Mouse (Mus musculus) C2C12 (cell line): ENCODE data around the gene Gm20388. TPM values are rescaled to one million over a fixed set of nuclear protein-coding genes. Genes with fewer than 3 reads are reported as not detected.

Source experiments
- H3K27me3 ChIP-seq: one replicate; pipeline ENCODE4 v1.6.1; 2011; ENCODE audit not compliant: control insufficient read depth, insufficient read depth, insufficient read length
- H3K36me3 ChIP-seq: one replicate; pipeline ENCODE4 v1.6.1; 2011; ENCODE audit not compliant: control insufficient read depth, insufficient read depth
- H3K4me3 ChIP-seq: one replicate; pipeline ENCODE4 v1.5.1; 2011; ENCODE audit warnings: mild to moderate bottlenecking, control low read depth; ENCODE audit not compliant: poor library complexity, insufficient read depth, severe bottlenecking
- H3K79me2 ChIP-seq: one replicate; pipeline ENCODE4 v1.6.1; 2011; ENCODE audit not compliant: control insufficient read depth, insufficient read depth
- H3K79me3 ChIP-seq: one replicate; pipeline ENCODE4 v1.6.1; 2011; ENCODE audit warnings: low read depth, control low read depth
- H3ac ChIP-seq: one replicate; pipeline ENCODE3; 2011; ENCODE audit warnings: low read depth; ENCODE audit not compliant: control insufficient read depth, insufficient read length
- CEBPB ChIP-seq: IDR thresholded peaks from one replicate; pipeline ENCODE4 v1.6.1; 2011; ENCODE audit warnings: low read depth, mild to moderate bottlenecking, control low read depth, moderate library complexity
- CTCF ChIP-seq: IDR thresholded peaks from one replicate; pipeline ENCODE4 v1.5.1; 2011; ENCODE audit not compliant: control insufficient read depth, insufficient read depth, insufficient read length
- FOSL1 ChIP-seq: IDR thresholded peaks from one replicate; pipeline ENCODE4 v1.8.0; 2011; ENCODE audit warnings: mild to moderate bottlenecking, low read length; ENCODE audit not compliant: poor library complexity, insufficient read depth, severe bottlenecking
- MAX ChIP-seq: IDR thresholded peaks from one replicate; pipeline ENCODE4 v1.6.1; 2011; ENCODE audit warnings: mild to moderate bottlenecking, control low read depth
- MYOD1 ChIP-seq: IDR thresholded peaks from one replicate; pipeline ENCODE4 v1.6.1; 2011; ENCODE audit warnings: low read depth; ENCODE audit not compliant: control insufficient read depth, insufficient read length
- MYOG ChIP-seq: IDR thresholded peaks from one replicate; pipeline ENCODE4 v1.6.1; 2011; ENCODE audit not compliant: control insufficient read depth, insufficient read length; ENCODE audit errors: extremely low read depth
- USF1 ChIP-seq: IDR thresholded peaks from one replicate; pipeline ENCODE4 v1.6.1; 2011; ENCODE audit warnings: low read depth, mild to moderate bottlenecking, control low read depth, moderate library complexity
- polyA plus RNA-seq: library from polyadenylated mRNA; unstranded; fragments of >200 nt; fragmentation: generic; extraction: Trizol; gene quantifications from one replicate; pipeline ENCODE4 v1.2.1, GENCODE M21; 2012; ENCODE audit warnings: missing spikeins

The Gm20388 gene
- polyA plus RNA-seq, 1 experiment = 15.0 TPM

DNA sequence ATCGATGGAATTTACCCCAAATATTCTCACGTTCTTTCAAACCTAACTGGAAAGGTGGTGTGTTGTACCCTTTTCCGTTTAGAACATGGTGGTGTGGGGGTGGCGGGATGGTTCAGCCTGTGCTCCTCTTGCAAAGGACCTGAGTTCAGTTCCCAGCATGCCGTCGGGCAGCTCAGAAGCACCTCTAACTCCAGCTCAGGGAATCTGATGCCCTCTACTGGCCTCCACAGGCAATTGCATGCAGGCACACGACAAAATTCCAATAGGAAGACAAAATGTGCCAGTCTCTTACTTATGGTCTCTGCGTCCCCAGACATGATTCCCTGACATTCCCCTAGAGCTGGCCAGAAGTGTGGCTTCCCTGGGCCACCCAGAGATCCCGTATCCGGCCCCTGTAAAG lies 1304.3 kb downstream of the Gm20388 start:
- no peak for TF ChIP-seq FOSL1
- no peak for TF ChIP-seq MYOG
- no peak for TF ChIP-seq MYOD1
- TF ChIP-seq USF1 = no peak
- no peak for TF ChIP-seq CTCF
- no peak for TF ChIP-seq CEBPB
- no peak for TF ChIP-seq MAX
- H3ac ChIP-seq = no peak overlapping the region
- no peaks in the 10 kb centered on the region for H3K36me3 ChIP-seq
- H3K79me2 ChIP-seq = no peaks in the 10 kb centered on the region
- H3K4me3 ChIP-seq = no peak overlapping the region
- no peaks in the 10 kb centered on the region for H3K27me3 ChIP-seq
- no peaks in the 10 kb centered on the region for H3K79me3 ChIP-seq

DNA sequence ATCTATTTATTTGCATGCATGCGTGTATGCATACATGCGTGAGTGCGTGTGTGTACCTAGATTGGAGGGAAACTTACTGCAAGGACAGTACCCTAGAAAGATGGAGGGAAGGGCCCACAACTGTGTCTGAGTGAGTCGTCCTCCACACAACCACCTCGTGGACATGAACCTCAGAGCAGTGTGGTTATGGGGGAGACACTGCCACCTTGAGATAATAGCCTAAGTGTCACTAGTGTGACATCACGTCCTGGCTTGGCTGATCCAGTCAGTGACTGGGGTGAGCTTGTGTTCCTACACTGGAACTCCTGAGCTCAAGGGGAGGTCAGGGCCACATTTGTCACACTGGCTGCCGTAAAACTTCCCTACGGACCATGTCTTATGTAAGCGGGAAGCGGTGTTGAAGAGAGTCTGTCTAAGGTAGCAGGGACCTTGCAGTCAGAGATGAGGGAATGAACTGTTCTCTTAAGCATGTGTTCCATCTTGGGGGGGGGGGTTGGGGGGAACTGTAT lies 1305.9 kb downstream of the Gm20388 start:
- no peak for TF ChIP-seq MYOD1
- H3ac ChIP-seq = no peak overlapping the region
- no peaks in the 10 kb centered on the region for H3K79me3 ChIP-seq

GRCm38 (mm10) chr8:121218486-121218885 lies 1307.8 kb downstream of the Gm20388 start:
- Histone ChIP-seq H3K4me3 (no peak overlapping the region), H3K79me2 (no peaks in the 10 kb centered on the region), H3ac (no peak overlapping the region), H3K79me3 (no peaks in the 10 kb centered on the region), H3K36me3 (no peaks in the 10 kb centered on the region), H3K27me3 (no peaks in the 10 kb centered on the region)
- TF ChIP-seq CEBPB (no peak), CTCF (peak; percentile 30)

More for the DNA sequence above, 1305.9 kb downstream of the Gm20388 start:
- Histone ChIP-seq H3K4me3 (no peak overlapping the region), H3K36me3 (no peaks in the 10 kb centered on the region), H3K27me3 (no peaks in the 10 kb centered on the region), H3K79me2 (no peaks in the 10 kb centered on the region)

- no peaks in the 10 kb centered on the region for H3K27me3 ChIP-seq
These were observed 1309.7 kb downstream of the Gm20388 start for GRCm38 (mm10) chr8:121220103-121220899.

GRCm38 (mm10) chr8:121224709-121225108 lies 1314.1 kb downstream of the Gm20388 start:
- Histone ChIP-seq H3K4me3 (no peak overlapping the region), H3K79me2 (no peaks in the 10 kb centered on the region), H3K36me3 (no peaks in the 10 kb centered on the region), H3K79me3 (no peaks in the 10 kb centered on the region), H3K27me3 (no peaks in the 10 kb centered on the region), H3ac (no peak overlapping the region)
- TF ChIP-seq USF1 (no peak), MYOG (no peak), MAX (no peak), CTCF (no peak), CEBPB (no peak), MYOD1 (no peak), FOSL1 (no peak)

More at GRCm38 (mm10) chr8:121220103-121220899, 1309.7 kb downstream of the Gm20388 start:
- Histone ChIP-seq H3ac (no peak overlapping the region), H3K36me3 (no peaks in the 10 kb centered on the region), H3K79me2 (no peaks in the 10 kb centered on the region), H3K79me3 (no peaks in the 10 kb centered on the region), H3K4me3 (no peak overlapping the region)
- TF ChIP-seq CEBPB = no peak
- no peak for TF ChIP-seq CTCF
- TF ChIP-seq MYOD1 = no peak
- TF ChIP-seq MAX = no peak
- TF ChIP-seq FOSL1 = no peak
- TF ChIP-seq MYOG = no peak
- TF ChIP-seq USF1 = no peak

DNA sequence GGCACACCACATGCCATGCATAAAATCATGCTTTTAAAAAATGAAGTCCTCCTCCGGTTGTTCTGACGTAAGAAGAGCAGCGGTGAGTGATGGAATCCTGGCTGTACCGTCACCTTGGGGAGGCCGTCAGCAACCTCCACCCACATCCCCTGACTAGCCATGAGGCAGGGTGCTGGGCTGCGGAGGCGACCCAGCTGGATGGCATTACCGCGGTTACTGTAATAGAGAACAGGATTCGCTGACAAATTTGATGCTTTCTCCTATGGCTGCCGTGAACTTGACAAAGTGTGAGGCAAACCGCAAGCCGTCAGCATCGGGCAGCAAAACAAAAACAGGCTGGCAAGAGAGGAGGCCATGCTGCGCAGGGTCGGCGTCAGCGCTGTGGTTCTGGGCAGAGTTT lies 1317.1 kb downstream of the Gm20388 start:
- no peaks in the 10 kb centered on the region for H3K79me3 ChIP-seq
- TF ChIP-seq MAX (peak; percentile 61), CEBPB (no peak)
- no peaks in the 10 kb centered on the region for H3K79me2 ChIP-seq
- no peaks in the 10 kb centered on the region for H3K27me3 ChIP-seq
- no peak overlapping the region for H3ac ChIP-seq
- H3K4me3 ChIP-seq = no peak overlapping the region
- no peaks in the 10 kb centered on the region for H3K36me3 ChIP-seq
